Mouse (Mus musculus) heart, adult 2 months (tissue): ENCODE data around the gene Ptprm.

Source experiments
- CTCF ChIP-seq: fragments of 200-600 bp; IDR thresholded peaks from 2 replicates; pipeline ENCODE4 v1.8.1; 2022; ENCODE audit warnings: antibody characterized with exemption, mild to moderate bottlenecking, moderate library complexity
- EP300 ChIP-seq: fragments of 200-500 bp; IDR thresholded peaks from 2 replicates; pipeline ENCODE4 v1.6.1; 2011; ENCODE audit warnings: low read depth, low read length, control low read depth; ENCODE audit not compliant: insufficient read depth
- POLR2A ChIP-seq: fragments of 200-500 bp; IDR thresholded peaks from 2 replicates; pipeline ENCODE4 v1.6.1; 2011; ENCODE audit warnings: mild to moderate bottlenecking, low read depth, low read length, control low read depth; ENCODE audit not compliant: insufficient read depth

DNA sequence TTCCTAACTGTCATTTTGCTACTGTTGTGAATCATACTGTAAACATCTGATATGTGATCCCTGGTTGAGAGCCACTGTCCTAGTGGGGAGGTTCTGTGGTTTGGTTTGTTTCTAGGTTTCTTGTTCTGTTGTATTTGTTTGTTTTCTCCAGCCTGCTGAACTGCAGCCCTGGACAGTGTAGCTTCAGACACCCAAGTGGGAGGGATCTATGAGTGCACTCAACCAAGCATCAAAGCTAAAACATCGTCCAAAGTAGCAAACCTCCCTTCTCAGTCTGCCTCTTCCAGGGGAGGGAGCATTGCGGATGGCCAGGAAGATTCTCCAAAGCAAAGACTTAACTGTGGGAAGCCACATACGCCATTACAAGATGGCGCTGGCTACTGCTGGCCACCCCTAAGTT lies 88.7 kb downstream of the Ptprm start:
- no peak for TF ChIP-seq POLR2A
- TF ChIP-seq CTCF: no peak
- TF ChIP-seq EP300: no peak
